Mouse (Mus musculus): Measurements from ENCODE around the gene Frg2f1. TPM values are rescaled to one million over a fixed set of nuclear protein-coding genes. Genes with fewer than 3 reads are reported as not detected.
"Not testable (repeated sequence)": the region's sequence is repeated elsewhere in the genome, so short reads cannot be mapped to it uniquely, and the experiment has no call there.

The Frg2f1 gene
- 10 to 100 TPM; 10.1 to 13.0 TPM for total RNA-seq (2021)
- long read RNA-seq, experiment 1, partial matches to known transcripts: 0 of 5 reads
- long read RNA-seq, experiment 1, other reads (novel, unspliced or antisense): 5 of 5 reads
- long read RNA-seq, experiment 2, partial matches to known transcripts: 0 of 2 reads
- long read RNA-seq, experiment 2, other reads (novel, unspliced or antisense): 2 of 2 reads

DNA sequence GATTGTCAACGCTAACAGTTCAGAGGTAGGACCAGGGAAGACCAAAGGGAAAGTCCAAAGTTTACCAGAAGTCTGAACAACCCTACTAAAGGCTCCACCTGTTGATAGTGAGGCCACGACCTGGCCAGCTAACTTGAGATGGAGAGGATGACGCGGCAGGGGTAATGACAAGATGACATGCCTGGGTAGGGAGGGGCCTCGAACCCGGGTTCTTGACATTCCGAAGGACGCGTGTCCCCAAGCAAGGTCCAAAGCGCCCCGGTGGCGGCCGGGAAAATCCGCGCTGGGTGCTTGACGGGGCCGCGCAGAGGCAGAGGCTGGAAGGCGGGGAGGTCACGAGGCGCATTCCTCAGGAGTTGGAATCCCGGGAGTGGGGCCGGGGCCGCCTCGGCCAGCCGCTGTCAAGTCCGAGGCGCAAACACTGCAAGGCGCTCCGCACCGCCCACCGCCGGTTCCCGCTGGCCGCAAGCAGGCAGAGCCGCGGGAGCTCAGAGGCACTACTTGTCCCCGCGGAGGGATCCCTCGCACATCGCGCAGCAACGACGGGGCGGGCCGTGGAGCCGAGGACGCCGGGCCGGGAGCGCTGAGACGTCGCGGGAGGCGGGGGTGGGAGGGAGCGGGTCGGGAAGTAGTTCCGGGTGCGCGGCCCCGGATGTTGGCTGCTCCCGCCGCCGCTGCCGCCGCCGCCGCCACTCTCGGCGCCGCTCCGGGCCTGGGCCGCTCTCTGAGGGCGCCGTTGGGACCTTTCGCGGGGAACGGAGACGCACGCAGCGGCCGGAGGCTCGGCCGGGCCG is at the start of gene Frg2f1:
Frg2f1 (minus strand) TSS at position 499 of the 794 bp plus-strand sequence.
- DNase-seq: peak; percentile 97

DNA sequence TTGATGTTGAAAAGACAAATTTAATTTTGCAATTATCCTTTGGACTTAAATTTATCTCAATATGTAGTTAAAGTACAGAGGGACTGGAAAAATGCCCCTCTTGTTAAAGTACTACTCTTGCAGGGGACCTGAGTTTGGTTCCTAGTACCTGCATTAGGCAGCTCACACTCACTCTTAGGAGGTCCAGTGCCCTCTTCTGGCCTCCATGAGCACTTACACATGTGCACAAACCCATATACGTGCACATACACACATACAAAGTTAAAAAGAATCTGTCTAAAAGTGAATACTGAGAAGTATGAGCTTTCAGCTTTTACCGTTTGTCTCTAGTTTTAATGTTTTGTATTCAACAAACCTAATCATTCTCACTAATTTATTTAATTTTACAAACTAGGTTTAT is 48.7 kb upstream of the Frg2f1 start:
- DNase-seq: no peak

DNA sequence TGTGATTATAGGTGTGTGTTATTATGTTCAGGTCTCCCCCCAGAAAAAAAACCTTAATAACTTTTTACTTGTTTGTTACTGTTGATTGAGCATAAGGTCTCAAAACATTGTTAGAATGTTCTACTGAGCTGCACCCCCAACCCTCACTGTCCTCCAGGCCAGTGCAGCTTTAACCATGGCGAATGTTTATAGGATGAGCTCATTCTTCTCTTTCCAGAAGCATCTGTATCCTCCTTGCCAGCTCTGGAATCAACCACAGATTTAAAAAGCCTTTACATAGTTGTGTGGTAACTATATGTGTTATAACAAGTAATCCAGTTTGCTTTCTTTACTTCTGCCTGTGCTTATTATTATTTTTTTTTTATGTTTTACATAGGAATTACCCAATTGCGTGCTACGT is 36.1 kb upstream of the Frg2f1 start:
- no peak for DNase-seq

- no peak for DNase-seq
These were observed 35.2 kb upstream of the Frg2f1 start for GRCm38 (mm10) chr4:119574504-119574903.

DNA sequence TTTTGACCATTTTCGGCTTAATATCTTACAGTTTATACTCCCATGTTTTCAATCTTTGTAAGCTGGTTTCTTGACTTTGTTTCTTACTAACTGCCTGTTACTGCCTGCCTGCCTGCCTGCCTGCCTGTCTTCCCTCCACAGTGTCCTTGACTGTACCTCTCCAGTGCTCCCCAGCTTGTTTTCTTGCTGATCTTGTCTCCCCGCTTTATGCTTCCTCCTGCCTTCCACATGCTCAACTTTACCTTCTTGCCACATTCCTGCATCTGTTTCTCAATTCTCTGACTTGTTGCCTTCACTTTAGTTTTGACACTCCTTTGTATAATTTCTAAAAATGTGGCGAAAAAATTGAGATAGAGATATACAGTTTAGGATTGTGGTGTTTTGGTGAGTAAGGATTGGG is 33.4 kb upstream of the Frg2f1 start:
- no peak for DNase-seq

- no peak for DNase-seq
These were observed 27.1 kb upstream of the Frg2f1 start for GRCm38 (mm10) chr4:119566322-119566835.

GRCm38 (mm10) chr4:119563136-119563535 is 23.8 kb upstream of the Frg2f1 start:
- no peak for DNase-seq

DNA sequence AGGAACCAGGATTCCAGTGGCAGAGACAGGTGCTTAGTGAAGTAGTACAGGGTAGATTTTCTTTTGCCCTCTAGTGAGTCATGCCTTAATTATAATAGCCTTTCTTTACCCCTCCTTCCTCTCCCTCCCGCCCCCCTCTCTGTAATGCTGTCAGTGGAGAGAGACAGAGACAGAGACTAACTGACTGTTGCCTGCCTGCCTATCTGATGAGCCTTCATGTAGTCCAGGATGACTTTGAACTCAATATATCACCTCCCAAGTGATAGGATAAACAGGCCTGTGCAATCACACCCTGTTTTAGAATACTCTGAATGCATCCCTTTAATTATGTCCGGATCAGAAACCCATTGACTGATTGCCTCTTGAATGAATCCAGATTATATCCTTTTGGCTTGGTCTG is 16.1 kb upstream of the Frg2f1 start:
- DNase-seq: no peak

- DNase-seq: no peak
These were observed 11.5 kb upstream of the Frg2f1 start for GRCm38 (mm10) chr4:119550864-119551263.

- no peak for DNase-seq
These were observed 1.2 kb upstream of the Frg2f1 start for GRCm38 (mm10) chr4:119540533-119540890.

GRCm38 (mm10) chr4:119539836-119540532 is 655 bp upstream of the Frg2f1 start:
- DNase-seq: peak; percentile 68

- no peak for DNase-seq
These were observed 1.9 kb downstream of the Frg2f1 start for GRCm38 (mm10) chr4:119537436-119537835.

DNA sequence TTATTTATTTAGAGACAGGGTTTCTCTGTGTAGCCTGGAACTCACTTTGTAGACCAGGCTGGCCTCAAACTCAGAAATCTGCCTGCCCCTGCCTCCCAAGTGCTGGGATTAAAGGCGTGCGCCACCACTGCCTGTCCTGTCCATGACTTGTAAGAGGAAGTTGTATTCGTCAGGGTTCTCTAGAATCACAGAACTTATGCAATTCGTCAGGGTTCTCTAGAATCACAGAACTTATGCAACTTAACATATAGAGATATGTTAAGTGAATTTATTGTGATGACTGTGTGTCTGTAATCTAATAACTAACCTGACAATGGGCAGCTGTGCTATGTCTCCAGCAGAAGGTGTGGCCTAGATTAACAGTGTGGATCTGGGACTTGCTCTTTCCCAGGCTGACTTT is 2.7 kb downstream of the Frg2f1 start, which contains the start of gene Foxj3:
Foxj3 (plus strand) TSS at position 390 of the 400 bp plus-strand sequence.
- DNase-seq: not testable (repeated sequence)

GRCm38 (mm10) chr4:119535103-119535502 is 4.2 kb downstream of the Frg2f1 start:
- no peak for DNase-seq

DNA sequence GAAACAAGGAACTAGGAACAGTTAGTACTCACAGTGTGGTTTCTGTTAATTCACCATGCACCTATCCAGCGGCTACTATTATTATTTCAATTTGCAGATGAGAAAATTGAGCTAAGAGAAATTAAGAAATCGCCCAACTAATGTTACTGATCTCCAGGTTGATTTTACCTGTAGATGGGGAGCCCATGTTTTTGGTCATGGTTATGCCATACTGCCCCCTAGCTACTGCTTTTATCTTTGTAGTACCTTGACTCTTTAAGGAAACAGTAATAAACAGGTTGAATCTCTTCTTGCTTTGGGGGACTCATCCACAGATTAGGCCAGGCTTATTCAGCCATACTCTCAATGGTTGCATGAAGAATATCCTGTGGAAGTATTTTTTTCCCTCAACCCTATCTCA is 7.5 kb downstream of the Frg2f1 start:
- DNase-seq: no peak

DNA sequence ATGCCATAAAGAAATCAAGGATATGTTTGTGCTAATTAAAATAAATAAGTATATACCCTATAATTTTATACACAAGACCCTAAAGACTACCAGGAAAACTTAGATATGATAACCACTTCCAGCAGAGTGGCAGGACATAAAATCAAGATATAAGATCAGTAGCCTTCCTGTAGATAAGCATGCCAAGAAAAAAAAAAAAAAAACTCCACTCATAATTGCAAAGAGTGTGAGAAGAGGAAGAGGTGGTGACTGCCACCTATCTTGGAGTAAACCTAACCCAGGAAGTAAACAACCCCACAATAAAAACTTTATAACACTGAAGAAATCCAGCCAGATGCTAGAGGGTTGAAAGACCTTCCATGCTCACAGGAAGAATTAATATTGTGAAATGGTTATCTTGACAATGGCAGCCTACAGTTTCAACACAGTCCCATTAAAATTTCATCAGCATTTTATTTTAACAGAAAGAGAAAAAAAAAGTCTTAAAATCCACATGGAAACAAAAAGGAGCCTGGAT is 12.9 kb downstream of the Frg2f1 start:
- DNase-seq: no peak

DNA sequence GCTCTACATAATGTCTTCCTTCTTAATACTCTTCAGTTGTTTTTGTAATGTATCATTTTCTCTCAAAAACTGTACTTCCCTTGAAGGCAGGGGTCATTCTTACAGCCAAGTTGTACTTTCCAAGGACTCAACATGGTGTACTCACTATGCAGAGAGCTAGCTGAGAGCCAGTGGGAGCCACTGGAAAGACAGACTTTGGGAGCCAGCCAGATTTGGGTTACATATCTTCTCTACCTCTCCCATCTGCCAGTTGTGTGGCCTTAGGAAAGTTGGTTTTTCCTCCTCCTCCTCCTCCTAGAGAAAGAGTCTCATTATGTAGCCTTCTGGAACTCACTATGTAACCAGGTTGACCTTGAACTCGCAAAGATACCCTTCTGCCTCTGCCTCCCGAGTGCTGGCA is 14.9 kb downstream of the Frg2f1 start:
- DNase-seq: no peak

DNA sequence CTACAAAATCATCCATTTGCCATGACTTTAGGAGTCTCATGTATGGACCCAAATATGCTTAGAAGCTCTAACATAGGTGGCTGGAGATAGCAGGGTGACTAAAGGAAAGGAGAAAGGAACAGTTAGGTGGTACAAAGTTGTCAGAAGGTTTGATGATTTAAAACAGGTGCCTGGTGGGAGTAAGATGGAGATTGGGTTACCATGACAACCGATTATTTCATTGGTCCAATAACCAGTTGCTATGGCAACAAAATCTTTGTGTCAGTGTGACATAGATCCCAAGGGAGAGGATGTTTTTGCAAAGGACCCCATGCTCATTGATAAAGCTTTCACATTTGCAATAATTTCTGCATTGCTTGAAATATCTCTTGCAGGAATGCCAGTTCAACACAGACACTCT is 15.3 kb downstream of the Frg2f1 start:
- no peak for DNase-seq

- DNase-seq: no peak
These were observed 15.8 kb downstream of the Frg2f1 start for GRCm38 (mm10) chr4:119523575-119523974.

DNA sequence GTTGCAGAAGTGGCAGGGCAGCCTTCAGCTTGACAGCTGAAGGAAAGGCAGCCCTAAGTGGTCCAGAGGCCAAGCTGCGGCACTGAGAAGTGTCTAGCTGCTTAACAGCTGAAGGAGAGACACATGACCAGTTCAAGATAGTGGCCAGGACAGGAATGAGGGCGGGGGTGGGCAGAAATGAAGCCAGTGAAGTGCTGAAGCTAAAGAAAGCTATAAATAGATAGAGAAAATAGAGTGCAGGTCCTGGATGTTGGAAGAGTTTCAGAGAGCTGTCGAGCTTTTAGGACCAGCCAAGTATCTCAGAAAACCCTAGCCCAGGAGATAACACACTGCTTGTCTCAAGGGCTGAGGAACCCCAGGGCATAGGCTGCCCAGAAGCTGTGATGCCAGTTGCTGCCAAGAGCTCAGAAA is 26.6 kb downstream of the Frg2f1 start:
- no peak for DNase-seq

DNA sequence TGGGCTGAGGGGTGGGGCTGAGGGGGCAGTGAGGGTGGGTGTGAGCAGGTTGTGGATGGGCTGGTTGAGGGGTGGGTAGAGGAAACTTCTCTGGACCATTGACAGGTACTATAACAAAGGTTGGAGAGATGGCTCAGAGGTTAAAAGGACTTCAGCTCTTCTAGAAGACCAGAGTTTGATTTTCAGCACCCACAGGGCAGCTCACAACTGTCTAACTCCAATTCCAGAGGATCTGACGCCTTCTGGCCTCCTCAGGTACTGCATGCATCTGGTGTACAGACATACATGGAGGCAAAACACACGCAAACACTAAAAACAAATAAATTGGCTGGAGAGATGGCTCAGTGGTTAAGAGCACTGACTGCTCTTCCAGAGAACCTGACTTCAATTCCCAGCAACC is 27.7 kb downstream of the Frg2f1 start:
- DNase-seq: no peak

- no peak for DNase-seq
These were observed 40.9 kb downstream of the Frg2f1 start for GRCm38 (mm10) chr4:119498319-119498848.

DNA sequence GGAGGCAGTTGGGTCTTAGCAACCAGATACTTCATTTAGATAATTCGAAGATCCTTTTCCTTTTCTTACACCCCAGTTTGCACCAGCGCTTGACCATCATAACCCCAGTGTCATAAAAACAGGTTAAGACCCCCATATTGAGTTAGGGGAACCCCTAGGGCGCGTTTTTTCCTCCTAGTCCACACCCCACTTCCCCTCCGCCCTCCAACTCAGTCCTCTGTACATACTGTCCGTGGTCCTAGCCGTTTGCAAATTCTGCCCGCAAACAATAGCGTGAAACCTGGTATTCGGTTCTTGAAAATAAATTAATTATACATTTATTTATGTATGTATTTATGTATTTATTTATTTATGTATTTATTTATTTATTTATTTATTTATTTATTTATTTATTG is 46.4 kb downstream of the Frg2f1 start:
- no peak for DNase-seq
